Comparison of ENCODE assay signal across 8 mouse cellular contexts in the genomic region with DNA sequence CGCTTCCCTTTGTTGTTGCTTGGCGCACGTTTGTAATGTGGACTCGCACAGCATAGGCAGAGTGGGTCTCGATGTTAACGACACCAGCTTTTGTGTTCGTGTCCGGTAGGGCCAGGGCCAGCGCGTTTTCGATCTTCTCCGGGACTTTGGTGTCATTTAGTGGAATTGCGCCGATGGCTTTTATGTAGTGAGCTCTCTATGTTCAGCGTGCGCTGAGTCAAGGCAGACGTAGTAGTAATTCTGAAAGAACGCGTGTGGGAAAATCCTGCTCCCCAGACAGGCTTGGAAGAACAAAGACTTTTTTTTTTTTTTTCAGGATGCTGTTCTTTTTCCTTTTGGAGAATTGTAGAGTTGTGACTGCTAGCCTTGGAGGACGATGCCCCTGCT. TPM values are rescaled to one million over a fixed set of nuclear protein-coding genes. Genes with fewer than 3 reads are reported as not detected.
A peak's percentile ranks its signal among the peaks of the same experiment; 100 is the strongest.
DNase-seq lines count a peak whose midpoint lies in the region; ATAC-seq and TF ChIP-seq lines count a peak whose summit lies in the region.

No protein-coding gene starts in this region.

- peak overlapping the region; percentile 99 for H3K4me3 ChIP-seq in bone marrow, adult 2 months (replicated peaks; ENCODE audit: control insufficient read depth, low read depth, low read length)
- peak overlapping the region; percentile 82 for H3K4me3 ChIP-seq in left cerebral cortex, adult 2 months
- H3K4me3 ChIP-seq in midbrain, embryonic 14.5 days (replicated peaks; ENCODE audit: low read depth, low read length) = peak overlapping the region; percentile 76

- H3K4me1 ChIP-seq in bone marrow, adult 2 months (ENCODE audit: control insufficient read depth, insufficient read depth, low read length) = peaks cover 4% of the 10 kb centered on the region
- H3K4me1 ChIP-seq in midbrain, embryonic 14.5 days (ENCODE audit: control insufficient read depth, insufficient read depth, low read length) = peaks cover 9% of the 10 kb centered on the region; the same call in 1 of the 2 replicates

- ATAC-seq in midbrain, embryonic 14.5 days (ENCODE audit: low FRiP score, low TSS enrichment) = no peak

- no peaks in the 10 kb centered on the region for H3K27me3 ChIP-seq in midbrain, embryonic 14.5 days (ENCODE audit: control insufficient read depth, insufficient read depth, low read length)

- intact Hi-C loops in left cerebral cortex, adult 2 months (cut with DNase I) = loop anchor here (5.0 kb wide), 2 partner anchors 97 to 192 kb away; no protein-coding TSS in a partner anchor

- H3K27ac ChIP-seq in bone marrow, adult 2 months (ENCODE audit: control insufficient read depth, insufficient read depth, low read depth, low read length, poor library complexity) = peak overlapping the region; percentile 98
- peak overlapping the region; percentile 83 for H3K27ac ChIP-seq in left cerebral cortex, adult 2 months
- H3K27ac ChIP-seq in midbrain, embryonic 14.5 days (replicated peaks; ENCODE audit: low read depth, low read length) = peak overlapping the region; percentile 92

- H3K36me3 ChIP-seq in midbrain, embryonic 14.5 days (ENCODE audit: control insufficient read depth, insufficient read depth, low read length) = no peaks in the 10 kb centered on the region

- H3K9ac ChIP-seq in midbrain, embryonic 14.5 days (replicated peaks; ENCODE audit: low read length) = peak overlapping the region; percentile 97

- TF ChIP-seq CTCF in bone marrow, adult 2 months (IDR thresholded peaks at IDR 0.05; ENCODE audit: control insufficient read depth, insufficient read depth, low read length) = no peak
- no peak for TF ChIP-seq CTCF in left cerebral cortex, adult 2 months (IDR thresholded peaks at IDR 0.05)

- H3K4me2 ChIP-seq in midbrain, embryonic 14.5 days (ENCODE audit: low read length) = peak overlapping the region; percentile 72

- H3K9me3 ChIP-seq in midbrain, embryonic 14.5 days (ENCODE audit: control insufficient read depth, low read length) = no peaks in the 10 kb centered on the region

- peak; percentile 42 for DNase-seq in gastrocnemius, adult 18-20 months (ENCODE audit: low spot score)
- no peak for DNase-seq in gastrocnemius, postnatal 10 days
- peak; percentile 75 for DNase-seq in 3T3-L1 (ENCODE audit: low read depth, low spot score)
- peak; percentile 60 for DNase-seq in frontal cortex, postnatal 36 days (ENCODE audit: low spot score in 2 of 2)
- DNase-seq in left cerebral cortex, adult 2 months (ENCODE audit: extremely low spot score in 1 of 2, low spot score in 2 of 2) = no peak
- DNase-seq in midbrain, embryonic 14.5 days = peak; percentile 78
- DNase-seq in c-Kit-positive CD71-positive TER-119-positive erythroid progenitor cells, embryonic 14.5 days (ENCODE audit: low spot score) = no peak

- no peak for TF ChIP-seq POLR2A in bone marrow, adult 2 months (IDR thresholded peaks at IDR 0.05; ENCODE audit: borderline replicate concordance, control insufficient read depth, low read depth, low read length)

- under 1% methylated on average over 20 of the region's 20 CpGs for WGBS in bone marrow, adult 2 months
- WGBS in midbrain, embryonic 14.5 days = under 1% methylated on average over 20 of the region's 20 CpGs

RNA-seq across cellular contexts. Expression of a gene that starts 0.6 kb away (rescaled TPM):
- 10 to 100 TPM; 20.1 to 21.7 TPM for total RNA-seq in gastrocnemius, adult 18-20 months (2021)
- total RNA-seq in gastrocnemius, postnatal 10 days (2021) = 10 to 100 TPM; 13.7 to 17.8 TPM
- 7.0 and 14.9 TPM in 2 replicates for polyA plus RNA-seq in bone marrow, adult 2 months (2011; ENCODE audit: insufficient read depth, insufficient read length, low replicate concordance, missing spikeins)
- 10 to 100 TPM; 12.8 to 13.1 TPM for total RNA-seq in left cerebral cortex, adult 2 months (2021)
- polyA plus RNA-seq in midbrain, embryonic 14.5 days (2014; fragmentation: Nextera tagmentation; extraction: Ambion mirVana) = 16.2 and 20.3 TPM in 2 replicates

Comparison
In these comparisons a context has a peak if more than half of its experiments do, and no peak if none do; other contexts are left out.
1. DNase-seq: peak in gastrocnemius, adult 18-20 months (single experiment), 3T3-L1 (single experiment), frontal cortex, postnatal 36 days (2 of 2) and midbrain, embryonic 14.5 days (single experiment); none in gastrocnemius, postnatal 10 days (single experiment), left cerebral cortex, adult 2 months (0 of 2) and c-Kit-positive CD71-positive TER-119-positive erythroid progenitor cells, embryonic 14.5 days (single experiment).
2. Peak in every context shown above with its lines, with median percentiles within 50 percentile points of each other: H3K27ac ChIP-seq and H3K4me3 ChIP-seq.